Mouse (Mus musculus) cortical plate, adult 2 months (tissue): ENCODE data around the gene Zfp652.

ENCODE experiments used
- CTCF ChIP-seq: fragments of 200-500 bp; IDR thresholded peaks from 2 replicates; pipeline ENCODE4 v1.5.1; 2011; ENCODE audit warnings: mild to moderate bottlenecking, control low read depth, low read length; ENCODE audit not compliant: insufficient read depth; ENCODE audit errors: extremely low read depth
- POLR2A ChIP-seq: fragments of 200-500 bp; IDR thresholded peaks from 2 replicates; pipeline ENCODE4 v1.6.1; 2011; ENCODE audit warnings: mild to moderate bottlenecking, low read length, control low read depth; ENCODE audit not compliant: insufficient read depth; ENCODE audit errors: extremely low read depth

DNA sequence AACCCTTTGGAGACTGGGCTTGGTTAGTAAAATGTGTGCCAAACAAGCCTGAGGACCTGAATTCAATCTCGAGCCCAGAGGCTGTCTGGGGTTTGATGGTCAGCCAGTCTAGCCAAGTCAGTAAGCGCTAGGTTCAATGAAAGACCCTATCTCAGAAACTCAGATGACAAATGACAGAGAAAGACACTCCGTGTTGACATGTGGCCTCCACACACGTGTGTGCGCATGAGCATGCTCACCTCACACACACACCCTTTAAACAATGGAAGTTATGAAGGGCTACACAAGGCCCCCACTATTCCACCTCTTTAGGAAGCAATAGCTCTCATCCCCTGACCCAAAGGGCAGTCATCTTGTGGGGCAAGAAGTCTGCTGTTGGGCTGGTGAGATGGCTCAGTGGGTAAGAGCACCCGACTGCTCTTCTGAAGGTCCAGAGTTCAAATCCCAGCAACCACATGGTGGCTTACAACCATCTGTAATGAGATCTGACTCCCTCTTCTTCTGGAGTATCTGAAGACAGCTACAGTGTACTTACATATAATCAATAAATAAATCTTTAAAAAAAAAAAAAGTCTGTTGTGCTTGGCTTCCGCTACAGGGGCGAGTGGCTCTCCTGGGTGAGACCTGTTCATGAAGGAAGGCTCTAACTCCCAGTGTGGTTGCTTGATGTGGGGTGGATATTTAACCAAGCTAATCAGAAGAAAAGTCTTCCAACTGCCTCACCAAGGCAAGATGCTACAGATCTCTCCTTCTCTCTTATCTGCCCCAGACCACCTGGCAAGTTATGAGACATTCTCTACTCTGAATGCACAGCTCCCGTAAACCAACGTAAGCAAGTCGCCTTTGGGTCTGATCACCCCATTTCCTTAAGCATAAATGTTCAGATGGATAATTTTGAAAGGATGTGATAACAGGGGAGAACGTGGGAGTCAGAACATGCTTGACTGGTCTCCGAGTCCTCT, 11.4 kb upstream of the Zfp652 start:
- TF ChIP-seq POLR2A (no peak), CTCF (no peak)
